8 mouse cellular contexts compared by ENCODE assay signal in genomic region chr9:41889568-41890272, GRCm38 (mm10).
A peak's percentile ranks its signal among the peaks of the same experiment; 100 is the strongest.
DNase-seq lines count a peak whose midpoint lies in the region; ATAC-seq lines count a peak whose summit lies in the region.

No protein-coding gene starts in this region.

- intact Hi-C loops in left cerebral cortex, postnatal 4 days (cut with DNase I) = loop anchor here (5.0 kb wide), 1 partner anchor 302 kb away; no protein-coding TSS in a partner anchor

- 32% methylated on average over 12 of the region's 12 CpGs for WGBS in hindbrain, embryonic 16.5 days
- 41% methylated on average over 12 of the region's 12 CpGs for WGBS in midbrain, embryonic 16.5 days

- H3K4me3 ChIP-seq in hindbrain, embryonic 16.5 days (ENCODE audit: low read length) = peak overlapping the region; percentile 36
- peak overlapping the region; percentile 33 for H3K4me3 ChIP-seq in midbrain, embryonic 16.5 days (ENCODE audit: low read depth, low read length)

- peak; percentile 46 for ATAC-seq in hindbrain, embryonic 16.5 days
- ATAC-seq in midbrain, embryonic 16.5 days = peak; percentile 60
- no peak for ATAC-seq in megakaryocyte, adult 5-6 weeks (ENCODE audit: poor library complexity, severe bottlenecking)

- no peaks in the 10 kb centered on the region for H3K36me3 ChIP-seq in hindbrain, embryonic 16.5 days (ENCODE audit: control insufficient read depth, insufficient read depth, low read length)
- no peaks in the 10 kb centered on the region for H3K36me3 ChIP-seq in midbrain, embryonic 16.5 days (ENCODE audit: control insufficient read depth, insufficient read depth, low read length)

- peaks cover 18% of the 10 kb centered on the region for H3K4me1 ChIP-seq in hindbrain, embryonic 16.5 days (ENCODE audit: control insufficient read depth, insufficient read depth, low read depth, low read length)
- peaks cover 31% of the 10 kb centered on the region for H3K4me1 ChIP-seq in midbrain, embryonic 16.5 days (ENCODE audit: control insufficient read depth, insufficient read depth, low read length)

- peak overlapping the region; percentile 72 for H3K9ac ChIP-seq in hindbrain, embryonic 16.5 days (ENCODE audit: low read depth, low read length)
- H3K9ac ChIP-seq in midbrain, embryonic 16.5 days (ENCODE audit: low read depth, low read length) = peak overlapping the region; percentile 69

- peak; percentile 56 for DNase-seq in left cerebral cortex, postnatal 4 days
- DNase-seq in left cerebral cortex, adult 11 months (ENCODE audit: low spot score) = no peak
- peak; percentile 35 for DNase-seq in fibroblast of lung, adult 2 months (ENCODE audit: low read depth)
- DNase-seq in kidney, adult 11 months = no peak
- DNase-seq in right cerebral cortex, postnatal 25 days = no peak

- H3K27ac ChIP-seq in hindbrain, embryonic 16.5 days (ENCODE audit: low read depth, low read length) = peak overlapping the region; percentile 98
- H3K27ac ChIP-seq in midbrain, embryonic 16.5 days (ENCODE audit: low read length) = peak overlapping the region; percentile 99

- H3K27me3 ChIP-seq in hindbrain, embryonic 16.5 days (replicated peaks; ENCODE audit: control insufficient read depth, insufficient read depth, low read length) = no peaks in the 10 kb centered on the region
- H3K27me3 ChIP-seq in midbrain, embryonic 16.5 days (ENCODE audit: control insufficient read depth, insufficient read depth, low read depth, low read length) = no peaks in the 10 kb centered on the region

- peak overlapping the region; percentile 67 for H3K4me2 ChIP-seq in hindbrain, embryonic 16.5 days (ENCODE audit: low read length)
- peak overlapping the region; percentile 65 for H3K4me2 ChIP-seq in midbrain, embryonic 16.5 days (ENCODE audit: low read length)

- no peaks in the 10 kb centered on the region for H3K9me3 ChIP-seq in hindbrain, embryonic 16.5 days (ENCODE audit: control insufficient read depth, low read length)
- no peaks in the 10 kb centered on the region for H3K9me3 ChIP-seq in midbrain, embryonic 16.5 days (replicated peaks; ENCODE audit: control insufficient read depth, low read length, poor library complexity, severe bottlenecking)

Comparison
In these comparisons a context has a peak if more than half of its experiments do, and no peak if none do; other contexts are left out.
1. DNase-seq: peak in left cerebral cortex, postnatal 4 days (single experiment) and fibroblast of lung, adult 2 months (single experiment); none in left cerebral cortex, adult 11 months (single experiment), kidney, adult 11 months (single experiment) and right cerebral cortex, postnatal 25 days (single experiment).